Mouse (Mus musculus): ENCODE results near the gene Utp14a.
A peak's percentile ranks its signal among the peaks of the same experiment; 100 is the strongest.

Gene Utp14a

GRCm38 (mm10) chrX:48311727-48312126, 55.1 kb downstream of the Utp14a start:
- DNase-seq (ENCODE audit: low read depth, low spot score), result no peak

- peak; percentile 55 for DNase-seq (ENCODE audit: low read depth, low spot score)
Observed at GRCm38 (mm10) chrX:48314530-48315079, 57.9 kb downstream of the Utp14a start.

GRCm38 (mm10) chrX:48317444-48317843, 60.8 kb downstream of the Utp14a start:
- no peak for DNase-seq (ENCODE audit: low read depth, low spot score)

GRCm38 (mm10) chrX:48318194-48318593, 61.5 kb downstream of the Utp14a start:
- no peak for DNase-seq (ENCODE audit: low read depth, low spot score)
